Mouse (Mus musculus): Measurements from ENCODE around the gene Tnnc2.

The Tnnc2 gene

DNA sequence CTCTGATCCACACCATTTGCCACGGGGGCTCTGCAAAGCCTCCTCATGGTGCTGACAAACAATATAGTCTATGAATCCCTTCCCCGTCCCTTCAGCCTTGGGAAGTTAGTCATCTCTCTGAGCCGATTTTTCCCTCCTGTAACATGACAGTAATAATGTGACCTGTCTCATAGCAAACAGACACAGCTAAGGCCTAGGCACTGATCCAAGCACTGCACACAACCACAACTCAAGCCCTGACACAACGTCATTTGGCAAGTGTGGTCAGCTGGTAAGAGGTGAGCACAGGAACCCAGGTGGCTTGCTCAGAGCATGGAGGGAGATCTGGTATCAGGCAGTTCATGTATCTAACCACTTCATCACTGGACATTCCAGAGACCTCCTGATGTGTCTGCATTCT lies 16.1 kb upstream of the Tnnc2 start:
- no peak for DNase-seq (ENCODE audit: low read depth)

DNA sequence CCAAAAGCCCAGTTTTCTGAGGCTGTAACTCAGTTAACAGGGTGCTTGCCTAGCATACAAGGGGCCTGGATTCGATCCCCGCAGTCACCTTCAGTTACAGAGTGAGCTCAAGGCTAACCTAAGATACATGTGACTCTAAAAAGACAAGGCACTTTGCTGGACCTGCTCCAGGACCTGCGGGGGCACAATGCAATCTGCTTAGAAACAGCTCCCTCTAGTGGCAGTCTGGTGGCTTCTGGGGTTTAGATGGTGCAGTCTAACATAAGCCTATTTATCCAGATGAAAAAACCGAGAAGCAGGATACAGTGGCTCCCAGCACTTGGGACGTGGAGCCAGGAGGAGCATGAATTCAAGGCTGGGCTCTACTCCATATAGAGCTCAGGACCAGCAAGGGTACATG lies 14.5 kb upstream of the Tnnc2 start:
- peak; percentile 88 for DNase-seq (ENCODE audit: low read depth)

DNA sequence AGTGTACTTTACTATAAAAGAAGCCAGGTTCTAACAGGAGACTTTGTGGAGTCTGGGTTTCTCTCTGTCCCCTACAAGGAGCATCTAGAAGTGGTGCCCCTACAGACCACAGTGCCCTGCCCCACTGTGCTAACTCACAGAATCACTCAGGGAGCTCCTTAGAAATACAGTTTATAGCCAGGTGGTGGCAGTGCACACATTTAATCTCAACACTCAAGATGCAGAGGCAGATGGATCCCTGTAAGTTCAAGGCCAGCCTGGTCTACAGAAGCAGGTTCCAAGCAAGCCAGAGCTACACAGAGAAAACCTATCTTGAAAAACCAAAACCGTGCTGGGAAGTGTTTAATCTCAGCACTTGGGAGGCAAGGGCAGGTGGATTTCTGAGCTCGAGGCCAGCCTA lies 14.0 kb upstream of the Tnnc2 start:
- DNase-seq (ENCODE audit: low read depth): peak; percentile 49

DNA sequence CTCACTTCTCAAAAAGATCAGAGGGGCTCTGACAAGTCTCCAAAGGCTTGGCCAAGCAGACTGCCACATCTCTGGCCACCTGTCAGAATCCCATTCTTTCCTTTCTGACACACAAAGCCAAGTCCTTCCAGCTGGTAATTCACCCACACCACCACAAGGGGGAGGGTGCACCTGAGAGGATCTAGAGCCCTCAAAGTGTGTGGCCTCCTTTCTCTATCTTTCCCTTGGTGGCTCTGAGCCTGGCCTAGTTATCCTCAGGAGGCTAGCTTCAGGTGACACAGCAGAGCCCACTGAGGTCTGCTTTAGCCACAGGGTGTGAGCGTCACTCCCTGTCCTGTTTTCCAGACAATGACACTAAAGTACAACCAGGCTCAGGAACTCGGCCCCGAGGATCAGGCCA lies 13.5 kb upstream of the Tnnc2 start:
- DNase-seq (ENCODE audit: low read depth): peak; percentile 78

DNA sequence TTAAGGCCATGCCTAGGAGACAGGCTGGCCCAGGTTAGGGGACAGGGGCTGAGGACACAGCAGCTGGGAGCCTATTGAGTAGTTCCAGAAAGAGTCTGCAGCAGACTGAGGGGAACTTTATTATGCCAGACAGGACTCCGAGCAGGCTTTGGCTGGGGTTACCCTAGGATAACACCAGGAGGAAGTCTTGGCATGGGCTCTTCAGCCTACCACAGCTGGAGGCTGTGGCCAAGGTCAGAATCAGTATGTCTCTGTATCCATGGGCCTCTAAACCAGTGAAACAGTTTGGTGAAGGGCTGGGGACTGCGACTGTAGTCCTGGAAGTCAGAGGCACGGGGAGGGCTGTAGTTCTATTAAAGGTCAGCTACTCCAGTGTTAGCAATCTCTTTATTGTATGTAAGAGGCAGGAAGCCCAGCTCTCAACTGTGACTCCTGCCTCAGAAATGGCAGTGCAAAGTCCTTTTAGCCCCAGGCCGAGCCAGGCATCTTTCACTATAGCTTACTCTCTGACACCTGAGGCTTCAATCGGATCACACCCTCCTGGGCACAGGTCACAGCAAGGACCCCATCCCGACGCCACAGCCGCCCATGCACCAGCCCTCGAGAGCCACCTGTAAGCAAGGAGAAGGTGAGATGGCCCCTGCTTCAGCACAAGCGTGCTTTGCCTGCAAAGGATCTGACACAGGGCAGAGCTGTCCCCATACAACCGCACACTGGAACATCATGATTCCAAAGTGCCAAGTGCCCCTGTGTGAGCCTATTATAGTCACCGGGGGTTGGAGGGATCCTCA lies 12.8 kb upstream of the Tnnc2 start:
- DNase-seq (ENCODE audit: low read depth): no peak

DNA sequence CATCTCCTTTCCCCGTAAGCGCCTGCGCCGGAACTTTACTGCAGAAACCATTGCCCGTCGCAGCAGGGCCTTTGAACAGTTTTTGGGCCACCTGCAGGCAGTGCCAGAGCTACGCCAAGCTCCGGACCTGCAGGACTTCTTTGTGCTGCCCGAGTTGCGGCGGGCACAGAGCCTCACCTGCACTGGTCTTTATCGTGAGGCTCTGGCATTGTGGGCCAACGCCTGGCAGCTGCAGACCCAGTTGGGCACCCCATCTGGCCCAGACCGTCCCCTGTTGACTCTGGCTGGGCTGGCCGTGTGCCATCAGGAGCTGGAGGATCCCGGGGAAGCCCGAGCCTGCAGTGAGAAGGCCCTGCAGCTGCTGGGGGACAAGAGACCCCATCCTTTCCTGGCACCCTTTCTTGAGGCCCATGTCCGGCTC lies 12.1 kb upstream of the Tnnc2 start:
- DNase-seq (ENCODE audit: low read depth): no peak

DNA sequence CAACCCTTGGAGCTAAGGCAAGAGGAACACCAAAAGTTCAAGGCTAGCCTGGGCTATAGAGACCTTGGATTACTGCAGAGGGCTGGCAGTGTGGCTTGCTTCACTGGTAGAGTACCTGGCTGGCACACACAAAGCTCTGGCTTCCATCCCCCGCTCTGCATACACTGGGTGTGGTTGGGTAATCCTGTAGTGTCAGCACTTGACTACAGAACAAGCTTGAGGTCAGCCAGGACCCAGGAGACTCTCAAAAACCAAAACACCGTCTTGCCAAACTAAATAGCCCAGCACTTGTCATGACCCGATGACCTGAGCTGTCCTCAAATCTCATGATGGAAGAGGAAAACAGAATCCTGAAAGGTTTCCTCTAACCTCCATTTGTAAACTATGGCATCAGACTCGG lies 10.7 kb upstream of the Tnnc2 start:
- no peak for DNase-seq (ENCODE audit: low read depth)

DNA sequence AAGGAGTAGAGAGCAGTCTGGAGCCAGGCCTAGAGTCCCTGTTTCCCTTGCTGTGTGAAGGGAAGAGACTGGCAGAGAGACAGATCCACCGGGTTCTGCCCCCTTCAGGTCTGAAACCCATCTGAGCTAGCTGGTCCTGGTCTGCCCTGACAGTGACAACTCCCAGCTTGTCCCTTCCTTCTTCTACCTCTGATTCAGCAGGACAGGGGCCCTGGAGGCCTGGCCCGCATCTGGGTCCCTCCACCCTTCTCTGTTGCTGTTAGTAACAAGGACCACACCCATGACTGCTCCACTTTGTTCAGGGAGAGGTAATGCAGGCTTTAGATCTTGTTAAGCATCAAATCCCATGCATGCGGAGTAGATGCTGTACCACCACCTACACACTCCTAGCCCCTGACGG lies 8.6 kb upstream of the Tnnc2 start:
- no peak for DNase-seq (ENCODE audit: low read depth)

DNA sequence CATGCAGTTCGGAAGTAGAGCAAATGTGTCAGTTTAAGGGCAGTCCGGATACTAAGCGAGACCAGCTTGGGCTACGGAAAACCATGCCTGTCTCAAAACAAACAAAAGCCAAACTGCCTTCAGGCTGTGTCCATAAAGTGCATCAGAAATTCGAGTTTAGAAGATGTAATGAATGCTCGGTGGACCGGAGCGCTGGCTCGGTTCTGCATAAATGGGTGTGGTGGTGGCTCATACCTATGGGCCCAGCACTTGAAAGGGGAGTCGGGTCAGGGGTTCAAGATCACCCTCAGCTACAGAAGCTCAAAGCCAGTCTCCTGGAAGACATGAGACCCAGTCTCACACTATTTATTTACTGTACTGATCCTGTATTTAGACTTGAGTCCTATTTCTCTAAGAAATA lies 8.0 kb upstream of the Tnnc2 start:
- no peak for DNase-seq (ENCODE audit: low read depth)

DNA sequence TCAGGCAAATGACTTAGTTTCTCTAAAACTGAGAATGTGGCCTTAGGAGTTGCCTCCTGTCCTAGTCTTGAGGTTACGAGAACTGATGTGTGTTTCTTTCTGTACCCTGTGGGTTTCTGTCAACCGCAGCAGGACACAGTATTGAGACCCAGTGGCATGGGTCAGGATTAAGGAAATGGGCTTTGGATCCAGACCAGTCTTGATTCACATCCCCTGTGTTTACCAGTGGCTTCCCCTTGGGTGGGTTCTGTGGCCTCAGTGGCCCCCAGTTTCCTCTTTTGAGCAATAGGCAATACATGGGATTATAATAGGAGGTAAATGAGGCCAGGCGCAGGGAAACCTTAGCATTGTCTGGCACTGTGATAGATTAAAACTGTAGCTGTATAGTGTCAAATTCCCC lies 7.3 kb upstream of the Tnnc2 start:
- DNase-seq (ENCODE audit: low read depth): no peak

DNA sequence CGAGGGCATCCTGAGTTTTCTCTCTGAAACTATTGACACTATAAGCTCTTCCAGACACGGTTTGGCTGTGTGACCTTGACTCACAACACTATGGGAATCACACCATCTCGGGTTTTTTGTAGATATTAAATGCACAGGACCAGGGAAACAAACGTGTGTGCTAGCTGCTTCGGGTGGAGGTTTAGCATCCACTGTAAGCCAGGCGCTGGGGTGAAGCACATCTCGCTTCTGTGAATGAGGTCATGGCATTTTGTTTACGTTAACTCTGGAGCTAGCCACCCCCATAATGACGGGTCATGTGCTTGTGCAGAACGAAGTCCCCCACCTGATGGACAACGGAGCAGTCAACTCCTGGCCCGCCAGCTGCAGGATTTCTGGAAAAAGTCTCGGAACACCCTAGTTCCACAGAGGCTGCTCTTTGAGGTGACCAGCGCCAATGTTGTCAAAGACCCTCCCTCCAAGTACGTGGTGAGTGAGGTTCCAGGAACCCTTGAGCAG lies 6.7 kb upstream of the Tnnc2 start:
- no peak for DNase-seq (ENCODE audit: low read depth)

DNA sequence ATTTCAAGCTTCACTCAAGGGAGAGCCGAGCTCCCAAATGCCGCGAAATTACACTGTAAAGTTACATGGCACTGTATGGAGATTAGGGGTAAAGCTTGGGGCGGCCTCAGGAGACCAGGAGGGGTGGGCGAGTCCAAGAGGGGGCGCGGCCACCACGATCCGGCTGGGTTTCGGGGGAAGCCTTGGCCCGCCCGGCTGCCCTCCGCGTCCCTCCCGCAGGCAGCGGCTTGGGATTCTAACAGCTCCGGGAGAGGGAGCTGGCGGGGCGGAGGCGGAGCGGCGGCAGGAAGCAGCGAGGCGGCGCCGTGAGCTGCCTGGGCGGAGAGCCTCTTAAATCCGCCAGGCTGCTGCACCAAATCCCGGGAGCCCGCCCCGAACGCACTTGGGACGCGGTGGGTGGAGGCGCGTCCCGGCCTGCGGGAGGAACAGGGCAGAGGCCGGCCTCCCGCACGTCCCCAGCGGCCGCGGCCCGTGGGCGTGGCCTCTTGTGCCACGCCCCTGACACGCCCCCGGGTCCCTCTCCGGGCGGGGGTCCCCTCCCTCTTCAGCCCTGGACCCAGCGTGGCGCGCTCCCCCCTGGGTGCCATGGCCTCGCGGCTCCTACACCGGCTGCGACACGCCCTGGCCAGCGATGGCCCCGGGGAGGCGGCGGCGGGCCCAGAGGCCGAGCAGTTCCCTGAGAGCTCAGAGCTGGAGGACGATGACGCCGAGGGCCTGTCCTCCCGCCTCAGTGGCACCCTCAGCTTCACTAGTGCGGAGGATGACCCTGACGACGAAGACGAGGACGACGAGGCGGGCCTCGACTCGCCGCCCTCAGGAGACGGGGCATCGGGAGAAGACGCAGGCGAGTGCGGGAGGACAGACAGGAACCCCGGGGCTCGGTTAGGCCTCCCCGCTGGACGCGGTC lies 6.0 kb upstream of the Tnnc2 start, which contains the start of gene Snx21:
Snx21 (plus strand) TSS at position 343 of the 907 bp plus-strand sequence.
- DNase-seq (ENCODE audit: low read depth): peak; percentile 85

DNA sequence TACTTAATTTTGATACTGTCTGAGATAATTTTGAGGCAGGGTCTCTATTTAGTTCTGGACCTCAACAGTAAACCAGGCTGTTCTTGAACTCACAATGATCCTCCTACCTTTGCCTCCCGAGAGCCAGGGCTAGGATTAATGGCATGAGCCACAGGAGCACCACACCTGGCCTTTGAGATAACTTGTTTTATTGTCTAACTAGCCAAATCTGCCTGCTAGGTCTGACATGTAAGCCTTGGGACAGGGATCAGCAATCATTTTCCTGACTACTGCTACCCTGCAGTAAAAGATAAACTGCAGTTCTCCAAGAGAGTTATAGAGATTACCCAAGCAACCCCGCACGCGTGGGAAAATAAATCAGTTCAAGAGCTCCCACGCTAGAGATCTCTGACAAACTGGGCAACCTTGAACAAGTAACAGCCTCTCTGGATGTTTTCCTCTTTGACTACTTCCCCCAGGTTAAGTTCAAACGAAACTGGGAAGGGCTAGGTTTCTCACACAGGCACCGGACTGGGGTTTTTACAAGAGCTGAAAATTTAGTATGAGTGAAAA lies 5.2 kb upstream of the Tnnc2 start:
- DNase-seq (ENCODE audit: low read depth): no peak

DNA sequence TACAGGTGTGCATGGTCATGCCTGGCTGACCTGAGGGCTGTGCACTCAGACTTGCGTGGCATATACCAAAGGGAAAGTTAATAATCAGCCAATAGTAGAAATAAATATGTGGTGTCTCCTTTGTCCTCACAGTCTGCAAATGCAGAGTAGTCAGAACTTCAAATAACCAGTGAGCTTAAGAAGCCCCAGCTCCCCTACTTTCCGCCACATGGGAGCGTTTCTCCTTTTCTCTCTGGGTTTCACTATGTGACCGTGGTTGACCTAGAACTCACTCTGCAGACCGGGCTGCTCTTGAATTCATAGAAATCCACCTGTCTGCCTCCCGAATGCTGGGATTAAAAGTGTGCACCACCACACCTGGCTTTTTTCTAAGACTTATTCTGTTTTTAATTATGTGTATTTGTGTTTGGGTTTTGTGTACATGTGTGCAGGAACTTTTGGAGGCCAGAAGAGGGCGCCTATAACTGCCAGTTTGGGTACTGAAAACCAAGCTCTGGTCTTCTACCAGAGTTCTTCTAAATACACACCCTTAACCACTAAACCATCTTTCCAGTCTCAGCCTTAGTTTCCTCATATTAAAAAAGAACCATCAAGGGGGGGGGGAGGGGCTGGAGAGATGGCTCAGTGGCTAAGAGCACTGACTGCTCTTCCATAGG lies 4.3 kb upstream of the Tnnc2 start:
- DNase-seq (ENCODE audit: low read depth): peak; percentile 71

DNA sequence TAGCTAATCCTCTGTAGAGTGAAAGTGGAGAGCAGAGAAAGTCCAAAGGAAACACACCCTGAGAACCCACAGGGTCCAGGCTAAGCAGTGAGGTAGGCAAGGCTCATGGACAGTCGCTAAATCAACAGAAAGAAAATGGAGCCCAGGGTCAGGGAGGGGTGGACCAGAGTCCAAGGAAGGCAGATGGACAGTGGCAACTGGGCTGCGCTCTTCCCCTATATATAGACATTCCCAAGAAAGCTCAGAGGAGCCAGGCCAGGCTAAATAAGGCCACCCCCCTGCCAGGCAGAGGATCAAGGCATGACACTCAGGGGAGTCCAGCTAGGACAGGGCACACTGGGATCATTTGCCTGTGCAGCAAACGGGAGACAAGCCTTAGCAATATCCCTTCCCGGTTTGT lies 2.1 kb upstream of the Tnnc2 start:
- DNase-seq (ENCODE audit: low read depth): no peak

DNA sequence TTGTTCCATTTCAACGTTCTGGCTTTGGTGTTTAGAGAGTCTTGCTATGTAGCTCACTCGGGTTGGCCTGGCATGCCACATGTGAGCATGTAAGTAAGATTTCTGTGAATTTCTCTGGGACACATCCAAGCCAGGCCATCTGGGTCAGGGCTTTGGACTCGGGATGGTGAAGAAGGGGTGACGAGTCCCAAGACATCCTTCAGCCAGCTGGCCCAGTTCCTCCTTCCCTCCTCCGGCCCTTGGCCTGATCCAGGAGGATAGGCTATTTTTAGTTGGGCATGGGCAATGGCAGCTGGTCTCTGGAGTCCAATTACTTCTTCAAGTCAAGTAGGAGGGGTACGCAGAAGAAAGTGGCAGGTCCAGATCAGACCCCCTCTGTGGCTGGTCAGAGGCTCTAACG lies 958 bp downstream of the Tnnc2 start:
- no peak for DNase-seq (ENCODE audit: low read depth)

DNA sequence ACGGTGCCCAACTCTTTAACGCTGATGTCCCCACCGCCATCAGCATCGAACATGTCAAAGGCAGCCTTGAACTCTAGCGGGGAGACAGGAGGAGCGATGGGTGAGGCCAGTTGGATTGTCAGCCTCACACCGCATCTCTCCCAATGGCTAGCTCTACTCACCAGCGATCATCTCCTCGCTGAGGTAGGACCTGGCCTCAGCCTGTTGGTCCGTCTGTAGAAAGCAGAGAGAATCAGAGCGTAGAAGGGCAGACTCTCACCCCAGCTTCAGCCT lies 1.8 kb downstream of the Tnnc2 start:
- no peak for DNase-seq (ENCODE audit: low read depth)

DNA sequence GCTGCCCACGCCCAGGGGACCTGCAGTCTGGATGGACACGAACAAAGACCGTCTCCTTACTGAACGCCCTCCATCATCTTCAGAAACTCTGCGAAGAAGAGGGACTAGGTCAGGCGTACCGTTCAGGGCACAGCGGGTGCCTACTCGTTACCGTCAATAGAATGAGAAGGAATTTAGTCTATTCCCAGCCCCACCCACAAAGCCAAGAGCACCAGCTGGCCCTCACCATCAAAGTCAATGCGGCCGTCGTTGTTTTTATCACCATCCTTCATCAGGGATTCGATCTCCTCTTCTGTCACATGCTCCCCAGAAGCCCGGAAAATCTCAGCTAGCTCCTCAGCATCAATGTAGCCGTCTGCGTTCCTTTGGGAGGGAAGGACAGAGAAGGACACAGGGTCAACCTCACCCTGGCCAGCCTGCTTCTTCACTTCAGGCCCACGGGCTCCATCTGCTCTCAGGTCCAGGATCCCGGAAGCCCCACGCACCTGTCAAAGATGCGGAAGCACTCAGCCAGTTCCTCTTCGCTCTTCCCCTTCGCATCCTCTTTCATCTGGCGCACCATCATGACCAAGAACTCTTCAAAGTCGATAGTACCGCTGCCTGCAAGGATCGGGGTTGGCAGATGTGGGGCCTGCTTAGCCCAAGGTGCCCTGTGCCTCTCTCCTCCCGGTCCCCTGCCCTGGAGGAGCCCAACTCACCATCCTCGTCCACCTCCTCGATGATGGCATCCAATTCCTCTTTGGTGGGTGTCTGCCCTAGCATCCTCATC lies 2.3 kb downstream of the Tnnc2 start:
- no peak for DNase-seq (ENCODE audit: low read depth)

DNA sequence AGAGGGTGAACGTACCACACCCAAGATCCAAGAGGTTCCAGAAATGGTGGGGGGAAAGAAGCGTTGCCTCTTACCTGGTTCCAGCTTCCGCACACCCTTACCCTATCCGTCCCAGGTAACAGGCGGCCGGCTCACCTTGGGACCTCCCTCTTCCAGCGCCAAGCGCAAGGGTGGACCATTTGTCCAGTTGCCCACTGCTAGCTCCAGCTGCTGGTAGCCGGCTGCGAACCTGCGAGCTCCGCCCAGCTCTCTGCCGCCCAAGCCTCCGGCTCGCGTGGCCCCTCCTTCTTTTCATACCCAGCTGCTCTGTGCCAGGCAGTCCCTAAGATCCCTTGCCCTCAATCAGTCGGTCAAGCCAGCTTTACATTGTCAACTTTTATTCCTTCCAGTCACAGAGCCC lies 3.0 kb downstream of the Tnnc2 start:
- no peak for DNase-seq (ENCODE audit: low read depth)

DNA sequence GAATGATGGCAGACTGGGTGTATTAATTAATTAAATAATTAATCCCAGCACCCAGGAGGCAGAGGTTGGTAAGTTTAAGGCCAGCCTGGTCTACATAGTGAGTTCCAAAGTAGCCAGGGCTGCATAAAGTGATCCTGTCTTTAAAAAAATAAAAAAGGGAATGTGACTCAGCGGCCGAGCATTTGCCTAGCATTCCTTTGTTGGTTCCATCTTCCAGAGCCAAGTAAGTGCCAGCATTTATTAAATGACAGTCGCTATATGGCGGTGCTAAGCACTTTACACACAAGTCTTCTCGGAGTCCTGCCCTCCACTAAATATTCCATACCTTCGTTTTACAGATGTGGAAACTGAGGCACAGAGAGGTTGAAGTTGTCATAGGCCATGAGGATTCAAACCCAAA lies 3.6 kb downstream of the Tnnc2 start:
- no peak for DNase-seq (ENCODE audit: low read depth)

DNA sequence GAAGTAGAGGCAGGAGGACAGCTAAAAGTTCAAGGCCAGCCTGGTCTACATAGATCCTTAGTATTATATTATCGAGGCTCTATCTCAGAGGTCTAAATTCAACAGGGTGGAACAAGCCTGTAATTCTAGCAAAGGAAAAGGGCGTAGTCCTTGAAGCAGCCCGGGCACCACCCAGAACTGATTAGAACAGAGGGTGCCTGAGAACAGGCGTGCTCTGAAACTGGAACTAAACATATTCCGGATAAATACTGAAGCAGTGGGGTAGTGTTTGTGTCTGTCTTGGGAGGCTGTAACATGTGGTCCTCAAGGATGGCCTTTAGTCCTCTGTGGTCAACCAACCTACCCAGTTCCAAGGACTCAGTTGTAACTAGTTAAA lies 5.8 kb downstream of the Tnnc2 start:
- DNase-seq (ENCODE audit: low read depth): no peak

Data from induced T-regulatory cell, adult 2 months (primary cell).